Mouse (Mus musculus): Measurements from ENCODE around the gene AL732309.1. TPM values are rescaled to one million over a fixed set of nuclear protein-coding genes. Genes with fewer than 3 reads are reported as not detected.

Gene AL732309.1
- polyA plus RNA-seq, 1 experiment from 2014 or later = 5.1 TPM

GRCm38 (mm10) chr2:25289651-25290050, 43.0 kb upstream of the AL732309.1 start, which contains the start of gene Lrrc26:
Gene Lrrc26 (plus strand): TSS chr2:25289915.
- Histone ChIP-seq H3K4me3 (replicated peaks; ENCODE audit: low read depth, low read length) (peak within 1 kb of the TSS; percentile 22), H3K27me3 (ENCODE audit: control insufficient read depth, insufficient read depth, low read length) (peaks cover 54% of the 10 kb centered on the region), H3K4me2 (ENCODE audit: low read length) (peak within 1 kb of the TSS; percentile 49), H3K9me3 (ENCODE audit: control insufficient read depth, low read length) (no peaks in the 10 kb centered on the region), H3K27ac (replicated peaks; ENCODE audit: low read depth, low read length) (no peak within 1 kb of the TSS), H3K9ac (replicated peaks; ENCODE audit: low read length) (peak within 1 kb of the TSS; percentile 36; the same call in 1 of the 2 replicates), H3K36me3 (ENCODE audit: control insufficient read depth, insufficient read depth, low read length) (peaks cover 18% of the 10 kb centered on the region), H3K4me1 (ENCODE audit: control insufficient read depth, insufficient read depth, low read length) (0 out of 2 replicates have a peak, but pooled peaks cover 5% of the 10 kb centered on the region)
- ATAC-seq (ENCODE audit: low FRiP score, low TSS enrichment) (no peak), DNase-seq (no peak)
- WGBS = 12% methylated on average over 11 of the region's 11 CpGs

- 80% methylated on average over 7 of the region's 7 CpGs for WGBS
- Histone ChIP-seq H3K27me3 (ENCODE audit: control insufficient read depth, insufficient read depth, low read length) (peaks cover 52% of the 10 kb centered on the region), H3K27ac (replicated peaks; ENCODE audit: low read depth, low read length) (no peak overlapping the region), H3K36me3 (ENCODE audit: control insufficient read depth, insufficient read depth, low read length) (peaks cover 26% of the 10 kb centered on the region), H3K9me3 (ENCODE audit: control insufficient read depth, low read length) (no peaks in the 10 kb centered on the region), H3K4me2 (ENCODE audit: low read length) (no peak overlapping the region), H3K9ac (replicated peaks; ENCODE audit: low read length) (no peak overlapping the region), H3K4me3 (replicated peaks; ENCODE audit: low read depth, low read length) (no peak overlapping the region), H3K4me1 (ENCODE audit: control insufficient read depth, insufficient read depth, low read length) (0 out of 2 replicates have a peak, but pooled peaks cover 5% of the 10 kb centered on the region)
- DNase-seq = no peak
- ATAC-seq (ENCODE audit: low FRiP score, low TSS enrichment) = no peak
Measured at GRCm38 (mm10) chr2:25288734-25289345, 42.2 kb upstream of the AL732309.1 start.

- no peak for DNase-seq
- Histone ChIP-seq H3K27ac (replicated peaks; ENCODE audit: low read depth, low read length) (no peak within 1 kb of the TSS), H3K4me3 (replicated peaks; ENCODE audit: low read depth, low read length) (no peak within 1 kb of the TSS), H3K4me2 (ENCODE audit: low read length) (no peak within 1 kb of the TSS), H3K4me1 (ENCODE audit: control insufficient read depth, insufficient read depth, low read length) (0 out of 2 replicates have a peak, but pooled peaks cover 5% of the 10 kb centered on the region), H3K9me3 (ENCODE audit: control insufficient read depth, low read length) (no peaks in the 10 kb centered on the region), H3K36me3 (ENCODE audit: control insufficient read depth, insufficient read depth, low read length) (peaks cover 32% of the 10 kb centered on the region), H3K9ac (replicated peaks; ENCODE audit: low read length) (no peak within 1 kb of the TSS), H3K27me3 (ENCODE audit: control insufficient read depth, insufficient read depth, low read length) (peaks cover 45% of the 10 kb centered on the region)
- 83% methylated on average over 6 of the region's 6 CpGs for WGBS
- ATAC-seq (ENCODE audit: low FRiP score, low TSS enrichment) = no peak
Measured at GRCm38 (mm10) chr2:25287927-25288649, 41.4 kb upstream of the AL732309.1 start, which contains the start of gene Tmem210. Gene Tmem210 (plus strand): TSS chr2:25288145.

DNA sequence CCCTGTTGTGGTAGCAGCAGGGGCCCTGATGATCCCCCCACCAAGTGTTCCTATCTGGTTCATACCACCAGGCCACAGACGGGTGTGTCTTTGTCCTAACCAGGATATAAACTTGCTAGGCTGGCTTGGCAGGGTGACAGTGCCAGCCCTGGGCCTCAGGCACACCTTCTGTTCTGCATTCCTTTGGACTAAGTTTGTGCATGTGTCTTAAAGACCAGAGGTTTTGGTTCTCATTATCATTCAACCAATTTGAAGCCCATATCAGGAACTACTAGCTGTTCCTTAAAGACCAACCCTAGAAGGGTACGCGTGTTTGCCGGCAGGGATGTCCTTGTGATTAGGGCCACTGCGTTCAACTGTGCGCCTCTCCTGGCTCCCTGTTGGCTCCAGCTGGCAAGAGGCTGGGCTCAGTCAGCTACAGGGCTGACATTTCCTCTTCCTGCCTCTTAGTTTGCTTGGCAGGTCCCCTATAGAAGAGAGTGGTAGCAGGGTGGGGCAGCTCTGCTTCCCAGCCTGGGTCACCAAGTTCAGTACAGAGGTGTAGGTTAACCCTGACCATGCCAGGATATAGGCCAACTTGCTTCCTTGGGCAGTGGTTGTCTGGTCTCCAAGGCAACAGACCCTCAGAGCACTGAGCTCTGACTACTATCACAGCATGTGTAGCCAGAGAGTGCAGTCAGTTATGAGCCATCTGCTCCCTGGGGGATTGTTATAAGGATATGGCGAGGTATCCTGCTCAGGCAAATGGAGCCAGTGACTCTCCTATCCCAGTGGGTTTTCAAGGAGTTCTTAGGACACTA, 40.4 kb upstream of the AL732309.1 start:
- 54% methylated on average over 7 of the region's 7 CpGs for WGBS
- ATAC-seq (ENCODE audit: low FRiP score, low TSS enrichment) = no peak

GRCm38 (mm10) chr2:25286314-25286713, 39.7 kb upstream of the AL732309.1 start:
- DNase-seq (no peak), ATAC-seq (ENCODE audit: low FRiP score, low TSS enrichment) (no peak)
- Histone ChIP-seq H3K27me3 (ENCODE audit: control insufficient read depth, insufficient read depth, low read length) (peaks cover 27% of the 10 kb centered on the region), H3K9me3 (ENCODE audit: control insufficient read depth, low read length) (no peaks in the 10 kb centered on the region), H3K4me3 (replicated peaks; ENCODE audit: low read depth, low read length) (no peak overlapping the region), H3K4me1 (ENCODE audit: control insufficient read depth, insufficient read depth, low read length) (0 out of 2 replicates have a peak, but pooled peaks cover 5% of the 10 kb centered on the region), H3K36me3 (ENCODE audit: control insufficient read depth, insufficient read depth, low read length) (peaks cover 46% of the 10 kb centered on the region), H3K9ac (replicated peaks; ENCODE audit: low read length) (no peak overlapping the region), H3K27ac (replicated peaks; ENCODE audit: low read depth, low read length) (no peak overlapping the region), H3K4me2 (ENCODE audit: low read length) (no peak overlapping the region)
- 85% methylated on average over 1 of the region's 1 CpGs for WGBS

More for the DNA sequence above, 40.4 kb upstream of the AL732309.1 start:
- DNase-seq = no peak
- H3K27ac ChIP-seq (replicated peaks; ENCODE audit: low read depth, low read length) = no peak overlapping the region
- no peaks in the 10 kb centered on the region for H3K9me3 ChIP-seq (ENCODE audit: control insufficient read depth, low read length)
- no peak overlapping the region for H3K4me2 ChIP-seq (ENCODE audit: low read length)
- H3K4me3 ChIP-seq (replicated peaks; ENCODE audit: low read depth, low read length) = no peak overlapping the region
- 0 out of 2 replicates have a peak, but pooled peaks cover 5% of the 10 kb centered on the region for H3K4me1 ChIP-seq (ENCODE audit: control insufficient read depth, insufficient read depth, low read length)
- H3K27me3 ChIP-seq (ENCODE audit: control insufficient read depth, insufficient read depth, low read length) = peaks cover 35% of the 10 kb centered on the region
- H3K9ac ChIP-seq (replicated peaks; ENCODE audit: low read length) = no peak overlapping the region
- H3K36me3 ChIP-seq (ENCODE audit: control insufficient read depth, insufficient read depth, low read length) = peaks cover 41% of the 10 kb centered on the region

DNA sequence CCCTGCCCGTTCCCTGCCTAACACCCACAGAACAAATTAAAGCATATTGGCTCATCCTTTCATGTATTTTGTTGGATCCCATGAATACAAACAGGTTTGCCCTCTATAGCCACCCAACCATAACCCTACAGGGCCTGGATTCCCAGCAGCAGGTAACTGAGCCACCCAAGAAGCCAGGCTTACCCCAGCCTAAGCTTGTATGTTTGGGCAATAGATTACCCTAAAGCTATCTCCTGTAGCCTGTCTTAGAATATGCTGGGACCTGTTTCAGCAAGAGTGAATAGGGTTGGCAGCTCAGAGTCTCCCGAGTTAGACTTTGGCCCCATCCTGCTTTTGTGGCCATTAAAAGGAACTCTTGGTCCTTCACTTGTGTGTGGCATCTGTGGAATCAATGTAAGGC, 38.9 kb upstream of the AL732309.1 start:
- 92% methylated on average over 2 of the region's 2 CpGs for WGBS
- peaks cover 20% of the 10 kb centered on the region for H3K27me3 ChIP-seq (ENCODE audit: control insufficient read depth, insufficient read depth, low read length)
- H3K9me3 ChIP-seq (ENCODE audit: control insufficient read depth, low read length) = no peaks in the 10 kb centered on the region
- H3K4me3 ChIP-seq (replicated peaks; ENCODE audit: low read depth, low read length) = no peak overlapping the region
- peaks cover 54% of the 10 kb centered on the region for H3K36me3 ChIP-seq (ENCODE audit: control insufficient read depth, insufficient read depth, low read length)
- H3K27ac ChIP-seq (replicated peaks; ENCODE audit: low read depth, low read length) = no peak overlapping the region
- no peak for DNase-seq
- H3K4me1 ChIP-seq (ENCODE audit: control insufficient read depth, insufficient read depth, low read length) = 0 out of 2 replicates have a peak, but pooled peaks cover 1% of the 10 kb centered on the region
- H3K4me2 ChIP-seq (ENCODE audit: low read length) = no peak overlapping the region
- no peak for ATAC-seq (ENCODE audit: low FRiP score, low TSS enrichment)
- H3K9ac ChIP-seq (replicated peaks; ENCODE audit: low read length) = no peak overlapping the region

GRCm38 (mm10) chr2:25278928-25279882, 32.5 kb upstream of the AL732309.1 start:
- Histone ChIP-seq H3K36me3 (ENCODE audit: control insufficient read depth, insufficient read depth, low read length) (peaks cover 94% of the 10 kb centered on the region), H3K4me1 (ENCODE audit: control insufficient read depth, insufficient read depth, low read length) (no peaks in the 10 kb centered on the region), H3K4me3 (replicated peaks; ENCODE audit: low read depth, low read length) (no peak overlapping the region), H3K9ac (replicated peaks; ENCODE audit: low read length) (no peak overlapping the region), H3K27me3 (ENCODE audit: control insufficient read depth, insufficient read depth, low read length) (no peaks in the 10 kb centered on the region), H3K9me3 (ENCODE audit: control insufficient read depth, low read length) (no peaks in the 10 kb centered on the region), H3K4me2 (ENCODE audit: low read length) (no peak overlapping the region), H3K27ac (replicated peaks; ENCODE audit: low read depth, low read length) (no peak overlapping the region)
- 61% methylated on average over 13 of the region's 13 CpGs for WGBS
- DNase-seq (peak; percentile 90), ATAC-seq (ENCODE audit: low FRiP score, low TSS enrichment) (no peak)
